Mouse (Mus musculus) liver, embryonic 13.5 days (tissue): Measurements from ENCODE around the gene Cmah. TPM values are rescaled to one million over a fixed set of nuclear protein-coding genes. Genes with fewer than 3 reads are reported as not detected.

Experiments
- ATAC-seq: fragments of 200-750 bp; cut with Nextera tagmentation; 2 replicates; pipeline ENCODE4 v1.8.0; 2017; ENCODE audit warnings: low read depth, mild to moderate bottlenecking, moderate number of reproducible peaks, moderate library complexity
- DNase-seq: peaks from one replicate; pipeline ENCODE4 v3.0.0; 2022
- H3K27ac ChIP-seq: fragments of 300-500 bp; sonication (generic); 2 replicates; pipeline ENCODE4 v1.5.1; 2015; ENCODE audit warnings: moderate library complexity, mild to moderate bottlenecking, inconsistent platforms
- H3K27me3 ChIP-seq: fragments of 300-500 bp; sonication (generic); 2 replicates; pipeline ENCODE4 v1.6.1; 2015; ENCODE audit warnings: mild to moderate bottlenecking, inconsistent platforms
- H3K36me3 ChIP-seq: fragments of 300-500 bp; sonication (generic); 2 replicates; pipeline ENCODE4 v1.6.1; 2015; ENCODE audit warnings: mild to moderate bottlenecking, inconsistent platforms
- H3K4me1 ChIP-seq: fragments of 300-500 bp; sonication (generic); replicated peaks from 2 replicates; pipeline ENCODE4 v1.6.1; 2015; ENCODE audit warnings: inconsistent platforms
- H3K4me2 ChIP-seq: fragments of 300-500 bp; sonication (generic); 2 replicates; pipeline ENCODE4 v1.6.1; 2015; ENCODE audit warnings: inconsistent platforms, mild to moderate bottlenecking, moderate library complexity
- H3K4me3 ChIP-seq: fragments of 300-500 bp; sonication (generic); replicated peaks from 2 replicates; pipeline ENCODE4 v1.5.1; 2015; ENCODE audit warnings: mild to moderate bottlenecking, inconsistent platforms
- H3K9ac ChIP-seq: fragments of 300-500 bp; sonication (generic); 2 replicates; pipeline ENCODE4 v1.6.1; 2015; ENCODE audit warnings: mild to moderate bottlenecking, inconsistent platforms
- H3K9me3 ChIP-seq: fragments of 300-500 bp; sonication (generic); replicated peaks from 2 replicates; pipeline ENCODE4 v1.6.1; 2016; ENCODE audit warnings: inconsistent platforms
- whole genome bisulfite sequencing: fragments of 180-500 bp; shearing (Covaris S2); methylation state at CpG from one replicate; pipeline ENCODE4 v1.1.7; 2015; ENCODE audit not compliant: insufficient replicate concordance; 5-methylcytosine and 5-hydroxymethylcytosine counted together
- polyA plus RNA-seq: library from polyadenylated mRNA; unstranded; fragments of >200 nt; fragmentation: Nextera tagmentation; extraction: Ambion mirVana; gene quantifications from 2 replicates; pipeline ENCODE4 v1.2.1, GENCODE M21; 2015

Cmah gene
- 1.0 and 1.1 TPM in 2 replicates for polyA plus RNA-seq

DNA sequence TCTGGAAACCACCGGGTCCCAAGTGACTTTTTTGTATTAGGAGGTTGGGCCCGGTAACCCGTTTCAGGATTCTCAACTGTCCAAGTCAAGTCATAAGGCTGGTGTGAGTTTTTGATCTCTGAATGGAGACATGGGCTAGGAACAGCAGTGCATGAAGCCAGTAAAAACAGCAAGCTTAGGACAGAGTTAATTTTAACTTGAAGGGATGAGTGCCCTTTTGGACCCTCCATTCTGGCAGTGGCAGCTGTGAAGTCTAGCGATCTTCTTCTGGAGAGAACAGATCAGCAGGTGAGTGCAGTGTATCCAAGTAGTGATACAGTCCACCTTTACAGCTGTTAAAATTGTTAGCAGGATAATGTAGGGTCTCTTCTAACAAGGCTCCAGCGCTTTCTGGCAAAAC, at the start of gene Cmah:
Cmah (plus strand) TSS at position 204 of the 400 bp plus-strand sequence.
- 65% methylated on average over 5 of the region's 5 CpGs for WGBS
- DNase-seq = no peak
- Histone ChIP-seq H3K36me3 (no peaks in the 10 kb centered on the region), H3K9ac (no peak within 1 kb of the TSS), H3K27me3 (no peaks in the 10 kb centered on the region), H3K4me1 (0 out of 2 replicates have a peak, but pooled peaks cover 3% of the 10 kb centered on the region), H3K4me3 (no peak within 1 kb of the TSS), H3K4me2 (no peak within 1 kb of the TSS), H3K9me3 (no peaks in the 10 kb centered on the region), H3K27ac (no peak within 1 kb of the TSS)
- ATAC-seq = no peak

DNA sequence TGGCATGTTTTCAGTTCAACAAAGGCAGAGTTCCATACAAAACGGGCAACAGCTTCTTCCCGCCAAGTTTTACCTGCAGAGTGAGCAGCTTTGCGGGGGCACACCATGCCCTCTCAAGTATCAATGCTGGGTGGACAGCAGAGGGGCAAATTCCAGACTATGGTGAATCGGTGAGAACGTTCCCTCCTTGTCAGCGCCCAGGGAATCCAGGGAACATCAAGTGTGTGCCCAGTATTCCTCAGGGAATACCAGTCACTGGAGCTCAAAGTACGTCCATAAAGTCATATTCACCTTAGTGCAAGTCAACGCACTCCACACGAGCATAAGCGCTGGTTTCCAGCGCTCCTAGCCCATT, 47.8 kb upstream of the Cmah start:
- Histone ChIP-seq H3K27ac (no peak overlapping the region), H3K9ac (no peak overlapping the region), H3K36me3 (no peaks in the 10 kb centered on the region), H3K4me1 (peaks cover 13% of the 10 kb centered on the region; the same call in 1 of the 2 replicates), H3K9me3 (no peaks in the 10 kb centered on the region), H3K27me3 (peaks cover 52% of the 10 kb centered on the region), H3K4me3 (0 out of 2 replicates have a peak overlapping the region, but pooled peaks have one; percentile 63), H3K4me2 (peak overlapping the region; percentile 71)
- no peak for ATAC-seq
- WGBS = 63% methylated on average over 11 of the region's 11 CpGs
- no peak for DNase-seq

DNA sequence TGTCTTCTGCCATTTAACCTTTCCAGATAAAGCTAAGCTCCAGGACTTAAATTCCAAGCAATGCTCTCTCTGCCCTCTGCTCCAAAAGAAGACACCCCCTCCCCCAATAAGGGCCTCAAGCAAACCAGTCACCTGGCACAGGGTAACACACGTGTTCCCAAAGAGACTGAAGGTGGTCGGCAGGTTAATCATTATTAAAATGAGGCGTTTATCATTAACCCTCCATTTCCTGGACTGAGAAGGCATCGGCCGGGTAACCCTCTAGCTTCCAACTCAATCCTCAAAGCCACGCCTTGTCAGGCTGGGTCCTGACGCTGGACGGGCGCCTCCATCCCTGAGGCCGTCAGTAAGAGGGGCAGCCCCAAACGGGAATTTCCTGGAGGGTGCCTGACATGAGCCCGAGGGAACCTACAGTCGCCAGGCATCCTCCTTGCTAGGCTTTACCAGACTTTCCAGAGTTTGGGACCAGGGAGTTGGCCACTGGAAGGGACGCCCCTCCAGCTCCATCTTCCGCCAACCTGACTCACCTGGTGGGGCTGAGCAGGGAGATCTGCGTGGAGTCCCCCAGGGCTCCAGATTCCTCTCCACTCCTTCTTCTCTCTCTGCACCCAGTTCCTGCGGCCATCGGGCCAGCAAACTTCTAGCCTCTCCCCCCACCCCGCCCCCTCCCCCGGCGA, 47.3 kb upstream of the Cmah start:
- ATAC-seq (no peak), DNase-seq (no peak)
- Histone ChIP-seq H3K4me2 (peak overlapping the region; percentile 71), H3K27me3 (peaks cover 52% of the 10 kb centered on the region), H3K4me3 (peak overlapping the region; percentile 63), H3K9me3 (no peaks in the 10 kb centered on the region), H3K4me1 (peaks cover 13% of the 10 kb centered on the region; the same call in 1 of the 2 replicates), H3K9ac (peak overlapping the region; percentile 59; the same call in 1 of the 2 replicates), H3K36me3 (no peaks in the 10 kb centered on the region), H3K27ac (no peak overlapping the region)
- 6% methylated on average over 21 of the region's 21 CpGs for WGBS

DNA sequence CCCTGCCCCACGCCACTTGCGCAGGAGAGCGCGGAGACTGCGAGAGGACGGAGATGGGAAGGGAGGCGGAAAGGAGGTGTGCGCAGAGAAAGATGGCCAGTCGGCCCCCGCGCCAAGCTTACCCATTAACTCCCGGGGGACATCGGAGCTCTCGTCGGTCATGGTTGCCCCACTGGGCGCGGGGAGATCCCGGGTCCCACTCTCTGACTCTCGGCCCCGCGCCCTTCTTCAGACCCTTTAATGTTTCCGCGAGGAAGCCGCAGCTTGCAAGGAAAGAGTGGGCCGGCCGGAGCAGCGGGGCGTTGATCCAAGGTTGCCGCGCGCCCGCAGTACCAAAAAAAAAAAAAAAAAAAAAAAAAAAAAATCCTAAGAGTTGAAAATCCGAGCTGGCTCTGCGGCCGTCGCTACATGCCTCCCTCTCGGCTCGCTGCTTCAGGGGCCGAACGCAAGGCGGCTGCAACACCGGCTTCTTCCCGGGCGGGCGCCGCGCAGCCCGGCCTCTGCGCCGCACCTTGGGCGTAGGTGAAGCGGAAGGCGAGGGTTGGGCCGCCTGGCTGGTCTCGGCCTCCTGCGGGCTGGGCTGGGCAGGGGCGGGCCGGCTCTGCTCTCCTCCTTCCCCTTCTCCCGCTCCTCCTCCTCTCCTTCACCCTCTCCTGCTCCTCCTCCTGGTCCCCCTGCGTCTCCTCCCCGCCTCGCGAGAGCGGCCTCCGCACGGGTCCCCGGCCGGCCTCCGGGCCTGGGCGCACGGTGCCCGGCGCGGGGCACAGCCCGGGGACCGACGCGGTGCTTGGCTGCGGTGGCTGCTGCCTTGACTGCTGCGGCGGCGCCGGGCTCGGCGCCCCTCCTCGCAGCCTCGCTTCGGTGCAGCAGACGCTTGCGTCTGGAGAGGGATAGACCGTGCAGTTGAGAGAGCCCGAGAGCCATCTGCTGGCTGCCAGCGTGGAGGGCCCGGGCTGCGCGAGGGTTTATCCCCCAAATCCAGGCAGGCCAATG, 46.5 kb upstream of the Cmah start, which contains the start of gene Carmil1:
Carmil1 (minus strand) TSS at position 357 of the 993 bp plus-strand sequence.
- no peak within 1 kb of the TSS for H3K27ac ChIP-seq
- peaks cover 13% of the 10 kb centered on the region; the same call in 1 of the 2 replicates for H3K4me1 ChIP-seq
- peak; percentile 44 for DNase-seq
- peaks cover 52% of the 10 kb centered on the region for H3K27me3 ChIP-seq
- no peaks in the 10 kb centered on the region for H3K9me3 ChIP-seq
- peak within 1 kb of the TSS; percentile 71 for H3K4me2 ChIP-seq
- H3K36me3 ChIP-seq = no peaks in the 10 kb centered on the region
- WGBS = under 1% methylated on average over 95 of the region's 96 CpGs
- ATAC-seq = peak; percentile 91
- peak within 1 kb of the TSS; percentile 63 for H3K4me3 ChIP-seq
- peak within 1 kb of the TSS; percentile 59 for H3K9ac ChIP-seq

DNA sequence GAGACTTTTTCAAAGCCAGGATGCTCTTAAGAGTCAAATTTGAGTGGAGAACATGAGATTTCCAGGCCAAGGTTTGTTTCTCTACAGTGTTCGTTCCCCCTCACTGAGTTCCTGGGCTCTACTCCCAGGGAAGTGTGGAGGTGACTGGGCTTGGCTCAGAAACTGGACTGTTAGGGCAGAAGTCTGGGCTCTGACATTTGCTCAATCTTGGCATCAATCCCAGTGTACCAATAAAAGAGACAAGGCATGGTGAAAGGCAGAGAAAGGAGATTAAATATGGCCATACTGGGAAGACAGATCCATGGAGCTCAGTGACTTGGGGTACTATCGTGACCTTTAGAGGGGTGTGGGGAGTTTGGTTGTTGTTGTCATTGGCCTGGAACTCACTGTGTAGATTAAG, 39.8 kb upstream of the Cmah start:
- no peaks in the 10 kb centered on the region for H3K9me3 ChIP-seq
- H3K27me3 ChIP-seq = peaks cover 16% of the 10 kb centered on the region
- DNase-seq (no peak), ATAC-seq (no peak)
- H3K4me2 ChIP-seq = no peak overlapping the region
- H3K27ac ChIP-seq = no peak overlapping the region
- H3K9ac ChIP-seq = no peak overlapping the region
- WGBS = 78% methylated on average over 2 of the region's 2 CpGs
- no peaks in the 10 kb centered on the region for H3K36me3 ChIP-seq
- H3K4me1 ChIP-seq = no peaks in the 10 kb centered on the region
- H3K4me3 ChIP-seq = no peak overlapping the region

DNA sequence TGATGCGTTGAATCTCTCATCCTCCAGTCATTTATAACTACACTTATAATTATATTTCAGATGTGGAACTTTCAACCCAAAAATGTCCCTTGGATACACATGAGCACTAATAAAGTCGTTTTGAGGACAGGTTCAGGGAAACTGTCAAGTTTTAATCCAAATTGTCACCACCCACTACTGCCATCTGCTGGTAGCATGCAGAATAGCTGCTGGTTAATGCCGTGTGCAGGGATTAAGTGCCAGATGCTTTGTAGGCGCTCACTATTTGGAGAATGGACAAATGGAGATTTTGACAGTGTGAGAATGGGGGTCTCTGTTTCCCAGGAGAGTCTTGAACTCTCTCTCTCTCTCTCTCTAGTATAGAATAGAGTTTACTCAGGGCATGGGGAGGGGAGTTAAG, 30.0 kb upstream of the Cmah start:
- no peak for DNase-seq
- H3K4me2 ChIP-seq = no peak overlapping the region
- H3K36me3 ChIP-seq = no peaks in the 10 kb centered on the region
- H3K9ac ChIP-seq = no peak overlapping the region
- H3K4me3 ChIP-seq = no peak overlapping the region
- WGBS = 13% methylated on average over 4 of the region's 4 CpGs
- H3K27me3 ChIP-seq = peaks cover 6% of the 10 kb centered on the region; the same call in 1 of the 2 replicates
- no peaks in the 10 kb centered on the region for H3K4me1 ChIP-seq
- H3K27ac ChIP-seq = no peak overlapping the region
- ATAC-seq = no peak
- no peaks in the 10 kb centered on the region for H3K9me3 ChIP-seq

DNA sequence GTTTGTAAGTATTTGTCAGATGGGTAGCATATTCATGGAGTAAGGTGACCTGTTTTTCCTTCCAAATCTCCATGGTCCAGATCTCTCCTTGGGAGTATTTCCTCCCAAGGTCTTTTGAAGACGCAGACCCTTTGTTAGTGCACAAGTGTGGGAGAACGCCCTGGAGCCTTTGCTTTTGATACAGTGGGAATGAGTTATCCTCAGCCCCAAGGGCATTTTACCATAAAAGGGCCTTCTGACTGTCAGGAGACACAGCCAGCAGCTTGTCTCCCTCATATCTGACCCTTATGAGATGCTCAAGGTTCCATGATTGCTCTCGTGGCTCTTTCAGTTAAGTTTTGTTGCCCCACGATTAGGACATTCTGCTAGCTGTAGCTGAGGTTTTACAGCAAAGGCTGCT, 21.7 kb upstream of the Cmah start:
- H3K27me3 ChIP-seq = no peaks in the 10 kb centered on the region
- no peaks in the 10 kb centered on the region for H3K9me3 ChIP-seq
- no peak overlapping the region for H3K9ac ChIP-seq

DNA sequence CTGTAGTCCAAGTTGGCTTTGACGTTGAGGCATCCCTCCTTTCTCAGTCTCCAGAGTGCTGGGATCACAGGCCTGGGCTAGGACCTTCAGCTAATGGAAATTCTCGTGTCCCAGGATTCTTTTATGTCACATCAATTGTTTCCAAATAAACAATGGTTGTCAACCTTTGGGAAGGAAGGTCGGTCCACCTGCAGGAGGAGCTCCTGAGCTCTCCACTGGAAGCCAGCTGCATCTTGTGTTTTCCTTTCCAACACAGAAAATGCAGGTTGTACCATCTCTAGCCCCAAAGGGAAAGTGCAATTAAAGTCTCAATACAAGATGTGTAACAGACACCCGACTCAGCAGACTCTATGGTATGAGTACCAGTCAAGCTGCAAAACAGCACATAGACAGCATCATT, 21.0 kb upstream of the Cmah start:
- 37% methylated on average over 4 of the region's 4 CpGs for WGBS
- Histone ChIP-seq H3K27me3 (no peaks in the 10 kb centered on the region), H3K4me3 (no peak overlapping the region), H3K4me2 (no peak overlapping the region), H3K4me1 (peaks cover 18% of the 10 kb centered on the region), H3K9me3 (no peaks in the 10 kb centered on the region), H3K27ac (no peak overlapping the region), H3K9ac (no peak overlapping the region), H3K36me3 (no peaks in the 10 kb centered on the region)
- DNase-seq = no peak
- ATAC-seq = no peak

More for the DNA sequence above, 21.7 kb upstream of the Cmah start:
- Histone ChIP-seq H3K36me3 (no peaks in the 10 kb centered on the region), H3K4me2 (no peak overlapping the region), H3K4me1 (peaks cover 11% of the 10 kb centered on the region), H3K4me3 (no peak overlapping the region), H3K27ac (no peak overlapping the region)
- 62% methylated on average over 4 of the region's 4 CpGs for WGBS
- no peak for ATAC-seq
- DNase-seq = no peak

DNA sequence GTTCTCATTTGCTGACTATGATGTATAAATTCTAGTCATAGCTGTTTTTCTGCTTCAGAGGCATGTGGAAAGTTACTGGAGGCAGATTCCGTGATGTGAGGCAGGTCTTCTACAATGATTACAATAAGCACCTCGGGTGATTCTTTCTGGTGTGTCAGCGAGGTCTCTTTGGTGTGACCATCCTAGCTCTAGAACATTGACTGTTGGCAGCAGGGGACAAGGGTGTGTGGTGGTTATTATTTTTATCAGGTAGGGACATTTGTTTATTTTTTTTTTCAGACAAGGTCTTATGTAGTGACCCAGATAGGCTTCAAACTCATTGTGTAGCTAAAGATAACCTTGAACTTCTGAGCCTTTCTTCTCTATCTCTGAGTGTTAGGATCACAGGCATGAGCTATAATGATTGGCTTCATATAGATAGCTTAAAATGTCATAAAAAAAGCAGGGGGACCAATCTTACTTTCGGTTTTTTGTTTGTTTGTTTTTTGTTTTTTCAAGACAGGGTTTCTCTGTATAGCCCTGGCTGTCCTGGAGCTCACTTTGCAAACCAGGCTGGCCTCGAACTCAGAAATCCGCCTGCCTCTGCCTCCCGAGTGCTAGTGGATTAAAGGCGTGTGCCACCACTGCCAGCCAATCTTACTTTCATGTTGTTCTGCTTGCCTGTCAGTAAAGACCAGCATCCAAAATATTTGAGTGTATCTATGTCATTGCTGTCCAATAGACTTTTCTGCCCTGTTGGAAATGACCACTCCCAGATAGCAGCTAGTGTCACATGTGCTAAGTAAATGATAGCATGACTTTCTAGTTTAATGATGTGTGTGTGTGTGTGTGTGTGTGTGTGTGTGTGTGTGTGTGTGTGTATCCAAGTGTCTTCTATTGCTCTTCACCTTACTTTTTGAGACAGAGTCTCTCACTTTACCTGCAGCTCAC, 15.9 kb upstream of the Cmah start:
- Histone ChIP-seq H3K27me3 (no peaks in the 10 kb centered on the region), H3K27ac (peak overlapping the region; percentile 47), H3K4me1 (peaks cover 28% of the 10 kb centered on the region), H3K9me3 (no peaks in the 10 kb centered on the region), H3K36me3 (no peaks in the 10 kb centered on the region), H3K9ac (no peak overlapping the region), H3K4me3 (no peak overlapping the region), H3K4me2 (no peak overlapping the region)
- DNase-seq (peak; percentile 31), ATAC-seq (peak; percentile 86)
- 44% methylated on average over 8 of the region's 8 CpGs for WGBS

DNA sequence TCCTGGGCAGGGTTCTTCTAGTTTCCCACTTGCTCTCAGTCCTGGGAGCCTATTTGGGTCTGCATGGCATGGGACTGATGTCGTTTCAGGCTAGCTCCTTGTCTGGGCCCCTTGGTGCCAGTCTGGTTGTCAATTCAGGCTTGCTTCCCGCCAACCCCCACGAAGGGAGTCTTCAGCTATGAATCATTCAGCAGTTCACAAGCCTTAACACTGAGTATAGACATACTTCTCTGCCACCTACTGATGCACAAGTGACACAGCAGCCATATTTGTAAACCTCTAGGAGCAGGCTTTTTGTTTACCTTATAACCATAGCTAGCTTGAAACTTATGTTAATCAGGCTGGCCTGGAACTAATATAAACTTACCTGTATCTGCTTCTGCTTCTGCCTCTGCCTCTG, 10.6 kb upstream of the Cmah start:
- Histone ChIP-seq H3K4me1 (peaks cover 7% of the 10 kb centered on the region), H3K27me3 (no peaks in the 10 kb centered on the region), H3K27ac (no peak overlapping the region), H3K4me3 (no peak overlapping the region), H3K4me2 (no peak overlapping the region), H3K9me3 (no peaks in the 10 kb centered on the region), H3K9ac (no peak overlapping the region), H3K36me3 (no peaks in the 10 kb centered on the region)
- 43% methylated on average over 3 of the region's 3 CpGs for WGBS
- ATAC-seq (no peak), DNase-seq (no peak)
